Mouse (Mus musculus) hindbrain, embryonic 11.5 days (tissue): Measurements from ENCODE around the gene Il23a. TPM values are rescaled to one million over a fixed set of nuclear protein-coding genes. Genes with fewer than 3 reads are reported as not detected.

ENCODE experiments used
- ATAC-seq: fragments of 200-750 bp; cut with Nextera tagmentation; 2 replicates; pipeline ENCODE4 v1.8.0; 2017; ENCODE audit warnings: mild to moderate bottlenecking, moderate TSS enrichment, moderate library complexity; ENCODE audit not compliant: low FRiP score
- DNase-seq: peaks from one replicate; pipeline ENCODE4 v3.0.0-alpha.2; 2015; ENCODE audit warnings: low spot score
- H3K27ac ChIP-seq: fragments of 300-500 bp; sonication (generic); 2 replicates; pipeline ENCODE4 v1.5.1; 2014; ENCODE audit warnings: mild to moderate bottlenecking, low read depth, low read length
- H3K27me3 ChIP-seq: fragments of 300-500 bp; sonication (generic); 2 replicates; pipeline ENCODE4 v1.6.1; 2014; ENCODE audit warnings: mild to moderate bottlenecking, low read length, moderate library complexity, mixed read lengths; ENCODE audit not compliant: control insufficient read depth, insufficient read depth
- H3K36me3 ChIP-seq: fragments of 300-500 bp; sonication (generic); 2 replicates; pipeline ENCODE4 v1.6.1; 2014; ENCODE audit warnings: mild to moderate bottlenecking, low read length, moderate library complexity, mixed read lengths; ENCODE audit not compliant: control insufficient read depth, insufficient read depth
- H3K4me1 ChIP-seq: fragments of 300-500 bp; sonication (generic); replicated peaks from 2 replicates; pipeline ENCODE4 v1.6.1; 2014; ENCODE audit warnings: low read length, mixed read lengths; ENCODE audit not compliant: control insufficient read depth, insufficient read depth
- H3K4me2 ChIP-seq: fragments of 300-500 bp; sonication (generic); replicated peaks from 2 replicates; pipeline ENCODE4 v1.6.1; 2014; ENCODE audit warnings: mild to moderate bottlenecking, low read depth, low read length
- H3K4me3 ChIP-seq: fragments of 300-500 bp; sonication (generic); 2 replicates; pipeline ENCODE4 v1.5.1; 2014; ENCODE audit warnings: low read depth, low read length
- H3K9ac ChIP-seq: fragments of 300-500 bp; sonication (generic); 2 replicates; pipeline ENCODE4 v1.6.1; 2014; ENCODE audit warnings: low read depth, low read length
- H3K9me3 ChIP-seq: fragments of 300-500 bp; sonication (generic); 2 replicates; pipeline ENCODE4 v1.6.1; 2016; ENCODE audit warnings: low read length; ENCODE audit not compliant: control insufficient read depth
- WGBS: fragments of 180-500 bp; shearing (Covaris S2); extraction: QIAGEN DNeasy Blood & Tissue Kit; methylation state at CpG from one replicate; pipeline ENCODE4 v1.1.7; 2014; 5-methylcytosine and 5-hydroxymethylcytosine counted together
- polyA plus RNA-seq: library from polyadenylated mRNA; unstranded; fragments of >200 nt; fragmentation: Nextera tagmentation; extraction: Ambion mirVana; gene quantifications from 2 replicates; pipeline ENCODE4 v1.2.1, GENCODE M21; 2014

Il23a gene
- 0.28 TPM in 1 of 2 replicates, not detected in the other for polyA plus RNA-seq

DNA sequence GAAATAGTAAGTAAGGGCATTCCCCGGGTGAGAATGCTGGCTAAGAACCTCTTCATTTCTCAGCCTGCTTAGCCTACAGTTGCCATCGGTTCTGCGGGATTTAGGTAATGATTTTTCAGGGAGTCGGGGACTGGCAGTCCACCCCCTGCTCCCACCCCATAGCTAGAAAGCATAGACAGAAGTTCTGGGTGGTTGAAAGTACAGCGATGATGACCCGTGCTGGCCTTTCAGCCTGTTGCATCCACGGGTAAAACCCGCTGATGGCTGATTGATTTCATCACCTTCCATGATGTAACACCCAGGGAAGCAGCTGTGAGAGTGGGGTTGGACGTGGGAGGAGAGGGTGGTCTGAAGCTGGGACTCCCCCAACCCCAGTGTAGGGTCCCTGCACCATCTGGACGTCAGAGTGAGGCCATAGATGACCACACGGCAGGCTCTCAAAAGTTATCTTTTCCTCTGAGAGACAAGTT, at the start of gene Il23a:
TSS of gene Il23a (minus strand) at position 51 of the 470 bp plus-strand sequence.
- H3K4me3 ChIP-seq: no peak within 1 kb of the TSS
- 78% methylated on average over 11 of the region's 11 CpGs for WGBS
- DNase-seq (no peak), ATAC-seq (no peak)
- no peak within 1 kb of the TSS for H3K9ac ChIP-seq
- no peaks in the 10 kb centered on the region for H3K27me3 ChIP-seq
- H3K36me3 ChIP-seq: no peaks in the 10 kb centered on the region
- H3K27ac ChIP-seq: no peak within 1 kb of the TSS
- no peaks in the 10 kb centered on the region for H3K9me3 ChIP-seq
- no peak within 1 kb of the TSS for H3K4me2 ChIP-seq
- H3K4me1 ChIP-seq: 0 out of 2 replicates have a peak, but pooled peaks cover 3% of the 10 kb centered on the region

DNA sequence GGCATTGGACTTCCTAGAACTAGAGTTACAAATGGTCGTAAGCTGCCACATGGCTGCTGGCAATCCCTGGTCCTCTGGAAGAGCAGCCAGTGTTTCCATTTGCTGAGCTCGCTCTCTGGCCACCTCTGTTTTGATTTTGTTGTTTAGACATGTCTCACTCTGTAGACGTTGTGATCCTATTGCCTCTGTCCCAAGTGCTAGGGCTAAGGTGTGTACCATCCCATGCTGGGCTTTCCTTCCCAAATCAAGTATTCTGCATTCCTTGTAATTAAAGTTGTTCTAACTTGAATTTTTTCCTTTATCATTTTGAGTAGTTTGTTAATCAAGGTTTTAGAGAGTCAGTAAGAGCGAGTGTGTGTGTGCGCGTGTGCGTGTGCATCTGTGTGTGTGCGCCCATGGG, 49.0 kb upstream of the Il23a start:
- no peak overlapping the region for H3K4me2 ChIP-seq
- H3K4me1 ChIP-seq: no peaks in the 10 kb centered on the region
- 0 out of 2 replicates have a peak, but pooled peaks cover 5% of the 10 kb centered on the region for H3K36me3 ChIP-seq
- H3K9me3 ChIP-seq: no peaks in the 10 kb centered on the region
- H3K4me3 ChIP-seq: no peak overlapping the region
- H3K9ac ChIP-seq: no peak overlapping the region
- no peaks in the 10 kb centered on the region for H3K27me3 ChIP-seq
- H3K27ac ChIP-seq: no peak overlapping the region
- DNase-seq (no peak), ATAC-seq (no peak)
- WGBS: 94% methylated on average over 8 of the region's 8 CpGs

DNA sequence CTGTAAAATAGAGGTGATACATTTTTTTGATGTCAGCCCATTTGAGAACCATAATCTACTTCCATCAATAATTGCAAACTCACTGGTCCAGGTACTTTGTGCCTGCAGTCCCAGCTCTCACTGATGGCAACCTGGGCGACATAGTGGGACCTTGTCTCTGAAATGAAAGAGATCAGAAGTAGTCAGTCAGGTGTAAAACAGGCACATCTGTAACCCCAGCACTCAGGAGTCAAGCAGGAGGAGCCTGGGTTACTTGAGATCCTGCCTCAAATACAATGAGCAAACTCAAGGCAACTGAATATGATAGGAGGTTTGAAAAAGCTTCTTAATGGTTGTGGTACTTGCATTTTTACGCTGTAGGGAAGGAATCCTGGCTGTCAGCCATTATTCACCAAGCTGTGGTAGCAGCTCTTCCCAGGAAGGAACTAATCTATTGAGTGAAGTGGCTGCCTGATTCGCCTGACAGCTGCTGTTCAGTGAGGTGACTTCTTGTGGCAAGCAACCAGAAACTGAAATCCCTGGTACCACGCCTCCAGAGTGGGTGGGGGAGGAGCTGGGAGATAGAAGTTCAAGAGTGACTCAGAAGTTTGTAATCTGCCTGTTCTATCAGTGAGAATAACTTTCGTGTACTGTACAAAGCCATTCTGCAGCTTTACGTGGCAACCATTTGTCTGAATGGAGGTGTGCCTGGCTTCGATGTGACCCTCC, 46.2 kb upstream of the Il23a start:
- H3K27ac ChIP-seq: no peak overlapping the region
- no peaks in the 10 kb centered on the region for H3K36me3 ChIP-seq
- no peaks in the 10 kb centered on the region for H3K4me1 ChIP-seq
- DNase-seq (no peak), ATAC-seq (no peak)
- H3K4me2 ChIP-seq: no peak overlapping the region
- no peak overlapping the region for H3K9ac ChIP-seq
- WGBS: 77% methylated on average over 7 of the region's 7 CpGs
- no peaks in the 10 kb centered on the region for H3K9me3 ChIP-seq
- no peaks in the 10 kb centered on the region for H3K27me3 ChIP-seq
- no peak overlapping the region for H3K4me3 ChIP-seq

DNA sequence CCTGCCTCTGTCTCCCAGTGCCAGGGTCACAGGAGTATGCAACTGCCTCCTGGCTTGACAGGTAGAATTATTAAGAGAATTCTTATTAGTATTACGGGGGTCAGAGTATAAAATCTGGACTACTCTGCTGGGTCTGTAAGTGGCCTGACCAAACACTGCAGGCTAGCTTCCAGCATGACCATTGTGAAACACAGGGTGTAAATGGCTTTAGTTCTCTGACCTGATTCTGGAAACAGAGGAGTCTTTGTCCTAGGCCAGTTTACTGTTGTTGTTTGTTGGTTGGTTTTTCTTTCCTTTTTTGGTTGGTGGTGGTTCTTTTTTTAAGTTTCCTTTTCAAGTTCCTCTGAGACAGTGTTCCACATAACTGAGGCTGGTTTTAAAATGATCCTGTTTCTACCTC, 44.9 kb upstream of the Il23a start:
- DNase-seq (no peak), ATAC-seq (no peak)
- Histone ChIP-seq H3K9ac (no peak overlapping the region), H3K4me1 (0 out of 2 replicates have a peak, but pooled peaks cover 2% of the 10 kb centered on the region), H3K27ac (no peak overlapping the region), H3K9me3 (no peaks in the 10 kb centered on the region), H3K27me3 (no peaks in the 10 kb centered on the region), H3K36me3 (no peaks in the 10 kb centered on the region), H3K4me3 (no peak overlapping the region), H3K4me2 (no peak overlapping the region)
- 86% methylated on average over 1 of the region's 1 CpGs for WGBS

DNA sequence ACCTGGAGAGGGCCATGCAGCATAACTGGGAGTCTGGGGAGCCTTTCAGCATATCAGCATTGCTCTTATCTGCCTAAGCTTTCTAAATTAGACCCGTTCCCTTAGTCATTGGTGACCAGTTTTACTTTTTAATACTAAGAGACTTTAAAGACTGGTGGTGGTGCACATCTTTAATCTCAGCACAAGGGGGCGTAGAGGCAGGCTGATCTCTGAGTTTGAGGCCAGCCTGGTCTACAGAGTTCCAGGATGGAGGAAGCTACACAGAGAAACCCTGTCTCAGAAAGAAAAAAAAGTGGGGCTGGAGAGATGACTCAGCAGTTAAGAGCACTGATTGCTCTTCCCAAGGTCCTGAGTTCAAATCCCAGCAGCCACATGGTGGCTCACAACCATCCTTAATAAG, 41.7 kb upstream of the Il23a start:
- no peak for DNase-seq
- no peaks in the 10 kb centered on the region for H3K27me3 ChIP-seq
- H3K36me3 ChIP-seq: no peaks in the 10 kb centered on the region
- H3K27ac ChIP-seq: no peak overlapping the region
- no peak overlapping the region for H3K4me2 ChIP-seq
- no peak overlapping the region for H3K9ac ChIP-seq
- WGBS: 82% methylated on average over 2 of the region's 2 CpGs
- H3K4me3 ChIP-seq: no peak overlapping the region
- no peaks in the 10 kb centered on the region for H3K9me3 ChIP-seq
- no peak for ATAC-seq
- 0 out of 2 replicates have a peak, but pooled peaks cover 2% of the 10 kb centered on the region for H3K4me1 ChIP-seq

DNA sequence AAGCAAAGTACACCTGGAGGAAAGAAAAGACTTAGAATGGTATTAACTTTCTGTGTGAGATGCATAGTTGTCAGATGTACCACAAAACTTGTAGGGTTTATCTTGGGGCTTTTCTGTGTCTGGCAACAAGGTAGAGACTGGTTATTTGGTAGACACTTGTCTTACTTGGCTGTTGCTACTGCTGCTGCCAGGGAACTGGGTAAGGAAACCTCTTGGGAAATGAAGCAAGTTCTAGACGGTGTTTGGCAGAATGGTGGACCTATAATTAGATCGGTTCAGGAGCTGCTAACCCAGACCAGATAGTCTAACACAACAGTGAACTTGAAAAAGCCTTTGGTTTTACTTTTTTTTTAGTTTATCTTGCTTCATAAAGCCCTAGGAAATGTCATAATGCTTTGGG, 40.4 kb upstream of the Il23a start:
- 82% methylated on average over 2 of the region's 2 CpGs for WGBS
- no peak for DNase-seq
- H3K4me3 ChIP-seq: peak overlapping the region; percentile 98
- H3K27ac ChIP-seq: no peak overlapping the region
- H3K9me3 ChIP-seq: no peaks in the 10 kb centered on the region
- no peak overlapping the region; the same call in 1 of the 2 replicates for H3K9ac ChIP-seq
- no peaks in the 10 kb centered on the region for H3K36me3 ChIP-seq
- H3K4me1 ChIP-seq: 0 out of 2 replicates have a peak, but pooled peaks cover 2% of the 10 kb centered on the region
- peak overlapping the region; percentile 83; the same call in 1 of the 2 replicates for H3K4me2 ChIP-seq
- H3K27me3 ChIP-seq: no peaks in the 10 kb centered on the region
- ATAC-seq: no peak

DNA sequence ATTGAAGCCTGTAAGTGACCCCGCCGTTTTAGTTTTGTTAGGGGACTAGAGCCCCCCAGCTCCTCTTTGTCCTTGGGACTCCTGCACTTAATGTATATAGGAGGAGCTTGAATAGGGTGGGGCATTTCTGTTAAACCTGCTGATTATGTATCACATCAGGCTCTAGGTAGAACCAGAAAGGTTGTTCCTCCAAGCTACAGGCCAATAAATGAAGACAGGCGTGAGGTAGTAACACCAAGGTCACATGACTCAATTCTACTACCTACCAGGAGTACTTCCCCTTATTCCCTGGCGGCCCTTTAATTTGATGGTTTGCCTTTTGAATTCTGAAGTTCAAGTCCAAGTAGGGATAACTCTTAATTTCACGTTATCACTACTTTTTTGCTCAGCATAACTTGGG, 39.9 kb upstream of the Il23a start:
- no peak for ATAC-seq
- 24% methylated on average over 5 of the region's 5 CpGs for WGBS
- H3K27me3 ChIP-seq: no peaks in the 10 kb centered on the region
- H3K4me1 ChIP-seq: 0 out of 2 replicates have a peak, but pooled peaks cover 2% of the 10 kb centered on the region
- peak overlapping the region; percentile 83 for H3K4me2 ChIP-seq
- no peaks in the 10 kb centered on the region for H3K9me3 ChIP-seq
- DNase-seq: no peak
- H3K36me3 ChIP-seq: no peaks in the 10 kb centered on the region
- H3K9ac ChIP-seq: peak overlapping the region; percentile 92
- H3K4me3 ChIP-seq: peak overlapping the region; percentile 98
- H3K27ac ChIP-seq: peak overlapping the region; percentile 86; the same call in 1 of the 2 replicates

DNA sequence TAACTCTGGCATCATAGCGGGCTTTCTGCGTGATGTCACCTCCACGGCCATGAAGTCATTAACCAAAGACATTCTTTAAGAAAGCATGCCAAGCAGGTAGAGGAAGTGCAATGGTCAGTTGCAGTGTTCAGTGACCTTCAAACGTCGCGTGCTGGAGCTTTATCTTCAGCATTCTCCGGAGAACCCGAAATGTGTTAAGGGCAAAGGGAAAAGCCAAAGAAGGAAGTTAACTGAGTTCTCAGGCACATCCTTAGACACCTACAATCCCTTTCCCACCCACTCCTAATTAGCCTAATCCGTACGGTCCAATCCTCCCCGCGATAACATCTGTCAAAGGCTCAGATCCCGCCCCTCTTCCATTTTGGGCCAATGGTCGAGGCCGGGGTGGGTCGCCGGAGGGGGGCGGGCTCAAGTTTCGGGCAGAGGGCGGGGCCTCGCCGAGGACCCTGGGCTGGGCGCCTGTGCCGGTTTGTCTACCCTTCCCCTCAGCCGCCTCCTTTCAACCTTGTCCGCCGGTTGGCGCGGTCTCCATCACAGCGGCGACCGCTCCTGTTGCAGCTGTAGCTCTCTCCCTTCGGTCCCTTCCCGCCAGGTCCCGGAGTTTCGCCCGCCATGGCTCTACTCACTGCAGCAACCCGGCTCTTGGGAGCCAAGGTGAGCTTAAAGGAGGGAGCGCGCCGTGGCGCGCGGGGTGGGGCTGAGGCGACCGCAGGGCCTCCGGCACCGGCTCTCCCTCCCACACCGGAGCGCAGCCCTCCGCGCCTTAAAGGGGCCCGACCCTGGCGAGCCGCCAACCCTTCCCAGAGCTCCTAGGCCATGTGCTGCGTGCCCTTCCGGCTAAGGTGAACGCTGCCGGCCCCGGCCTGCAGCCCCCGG, 39.0 kb upstream of the Il23a start, which contains the start of gene Cs:
TSS of gene Cs (plus strand) at position 429 of the 876 bp plus-strand sequence.
- H3K27me3 ChIP-seq: no peaks in the 10 kb centered on the region
- WGBS: 2% methylated on average over 61 of the region's 61 CpGs
- H3K27ac ChIP-seq: peak within 1 kb of the TSS; percentile 86
- DNase-seq (peak; percentile 96), ATAC-seq (peak; percentile 99)
- no peaks in the 10 kb centered on the region for H3K36me3 ChIP-seq
- peak within 1 kb of the TSS; percentile 83 for H3K4me2 ChIP-seq
- H3K4me1 ChIP-seq: 0 out of 2 replicates have a peak, but pooled peaks cover 2% of the 10 kb centered on the region
- peak within 1 kb of the TSS; percentile 98 for H3K4me3 ChIP-seq
- peak within 1 kb of the TSS; percentile 92 for H3K9ac ChIP-seq
- no peaks in the 10 kb centered on the region for H3K9me3 ChIP-seq
